Mouse (Mus musculus) fat pad, adult 2 months (tissue): ENCODE data around the gene Itsn1.

Source experiments
- DNase-seq: peaks from one replicate; pipeline ENCODE4 v3.0.0-alpha.2; 2011; ENCODE audit warnings: low read depth, low spot score; ENCODE audit errors: extremely low read depth

Itsn1 gene

GRCm38 (mm10) chr16:91804831-91805230 lies 75.8 kb downstream of the Itsn1 start:
- DNase-seq = no peak

GRCm38 (mm10) chr16:91810235-91810634 lies 81.2 kb downstream of the Itsn1 start:
- DNase-seq = no peak

GRCm38 (mm10) chr16:91811339-91811738 lies 82.3 kb downstream of the Itsn1 start:
- no peak for DNase-seq

GRCm38 (mm10) chr16:91811876-91812275 lies 82.8 kb downstream of the Itsn1 start:
- DNase-seq = no peak

- no peak for DNase-seq
These were observed 84.5 kb downstream of the Itsn1 start for GRCm38 (mm10) chr16:91813543-91813942.

GRCm38 (mm10) chr16:91815067-91815466 lies 86.0 kb downstream of the Itsn1 start:
- no peak for DNase-seq

- DNase-seq = no peak
These were observed 91.2 kb downstream of the Itsn1 start for GRCm38 (mm10) chr16:91820299-91820698.

GRCm38 (mm10) chr16:91822325-91822724 lies 93.2 kb downstream of the Itsn1 start:
- no peak for DNase-seq

GRCm38 (mm10) chr16:91822759-91823158 lies 93.7 kb downstream of the Itsn1 start:
- no peak for DNase-seq

- DNase-seq = no peak
These were observed 96.8 kb downstream of the Itsn1 start for GRCm38 (mm10) chr16:91825774-91826325.

- DNase-seq = no peak
These were observed 97.8 kb downstream of the Itsn1 start for GRCm38 (mm10) chr16:91826893-91827292.

- no peak for DNase-seq
These were observed 98.4 kb downstream of the Itsn1 start for GRCm38 (mm10) chr16:91827456-91827855.

GRCm38 (mm10) chr16:91828160-91828559 lies 99.1 kb downstream of the Itsn1 start:
- no peak for DNase-seq

- DNase-seq = no peak
These were observed 99.5 kb downstream of the Itsn1 start for GRCm38 (mm10) chr16:91828603-91829002.

GRCm38 (mm10) chr16:91829121-91829520 lies 100.0 kb downstream of the Itsn1 start:
- peak; percentile 34 for DNase-seq

- no peak for DNase-seq
These were observed 101.2 kb downstream of the Itsn1 start for GRCm38 (mm10) chr16:91830260-91830659.

- DNase-seq = no peak
These were observed 104.0 kb downstream of the Itsn1 start for GRCm38 (mm10) chr16:91833121-91833520.

GRCm38 (mm10) chr16:91833558-91833957 lies 104.5 kb downstream of the Itsn1 start:
- no peak for DNase-seq

- no peak for DNase-seq
These were observed 104.9 kb downstream of the Itsn1 start for GRCm38 (mm10) chr16:91833981-91834380.

- no peak for DNase-seq
These were observed 106.7 kb downstream of the Itsn1 start for GRCm38 (mm10) chr16:91835790-91836189.

- DNase-seq = no peak
These were observed 107.8 kb downstream of the Itsn1 start for GRCm38 (mm10) chr16:91836592-91837557.

GRCm38 (mm10) chr16:91837558-91838041 lies 108.5 kb downstream of the Itsn1 start:
- no peak for DNase-seq
